ENCODE assay signal across 9 mouse cellular contexts in genomic region chr16:90458899-90459610, GRCm38 (mm10).
DNase-seq lines count a peak whose midpoint lies in the region; ATAC-seq lines count a peak whose summit lies in the region.
"Had no signal": no experiment of that assay in that cellular context is flagged by ENCODE, and none has a peak within 500 bp of the region (broad histone marks: within the 10 kb centered on the region; RNA-seq: fewer than 3 reads in every experiment).

No protein-coding gene starts in this region.

- H3K4me3 ChIP-seq in midbrain, embryonic 10.5 days, result no peak overlapping the region
- no peak overlapping the region for H3K4me3 ChIP-seq in midbrain, embryonic 15.5 days
- no peak overlapping the region for H3K4me3 ChIP-seq in heart, embryonic 13.5 days
- H3K4me3 ChIP-seq in limb, embryonic 13.5 days, result no peak overlapping the region
- H3K4me3 ChIP-seq in stomach, embryonic 15.5 days (replicated peaks), result no peak overlapping the region

- peaks cover 50% of the 10 kb centered on the region for H3K4me1 ChIP-seq in midbrain, embryonic 10.5 days
- peaks cover 5% of the 10 kb centered on the region for H3K4me1 ChIP-seq in midbrain, embryonic 15.5 days
- peaks cover 65% of the 10 kb centered on the region for H3K4me1 ChIP-seq in heart, embryonic 13.5 days
- peaks cover 72% of the 10 kb centered on the region for H3K4me1 ChIP-seq in limb, embryonic 13.5 days
- H3K4me1 ChIP-seq in stomach, embryonic 15.5 days, result peaks cover 15% of the 10 kb centered on the region

- 47% methylated on average over 11 of the region's 11 CpGs for WGBS in midbrain, embryonic 10.5 days
- WGBS in midbrain, embryonic 15.5 days, result 23% methylated on average over 11 of the region's 11 CpGs
- 36% methylated on average over 11 of the region's 11 CpGs for WGBS in heart, embryonic 13.5 days
- 37% methylated on average over 11 of the region's 11 CpGs for WGBS in limb, embryonic 13.5 days
- 37% methylated on average over 11 of the region's 11 CpGs for WGBS in stomach, embryonic 15.5 days

- no peaks in the 10 kb centered on the region for H3K27me3 ChIP-seq in midbrain, embryonic 10.5 days (ENCODE audit: low read depth, poor library complexity, severe bottlenecking)
- no peaks in the 10 kb centered on the region for H3K27me3 ChIP-seq in midbrain, embryonic 15.5 days (replicated peaks)
- no peaks in the 10 kb centered on the region for H3K27me3 ChIP-seq in heart, embryonic 13.5 days (replicated peaks)
- no peaks in the 10 kb centered on the region for H3K27me3 ChIP-seq in limb, embryonic 13.5 days
- no peaks in the 10 kb centered on the region for H3K27me3 ChIP-seq in stomach, embryonic 15.5 days (replicated peaks)

- peak overlapping the region; percentile 55; the same call in 1 of the 2 replicates for H3K27ac ChIP-seq in midbrain, embryonic 10.5 days (replicated peaks)
- H3K27ac ChIP-seq in midbrain, embryonic 15.5 days, result no peak overlapping the region
- H3K27ac ChIP-seq in heart, embryonic 13.5 days (replicated peaks), result peak overlapping the region; percentile 67
- peak overlapping the region; percentile 72 for H3K27ac ChIP-seq in limb, embryonic 13.5 days
- H3K27ac ChIP-seq in stomach, embryonic 15.5 days, result peak overlapping the region; percentile 51; the same call in 1 of the 2 replicates
- H3K27ac ChIP-seq: macrophage had no signal

- no peak overlapping the region for H3K4me2 ChIP-seq in midbrain, embryonic 15.5 days
- H3K4me2 ChIP-seq in heart, embryonic 13.5 days, result no peak overlapping the region
- H3K4me2 ChIP-seq in limb, embryonic 13.5 days (replicated peaks), result no peak overlapping the region
- H3K4me2 ChIP-seq in stomach, embryonic 15.5 days, result no peak overlapping the region

- H3K36me3 ChIP-seq in midbrain, embryonic 10.5 days, result peaks cover 65% of the 10 kb centered on the region
- H3K36me3 ChIP-seq in midbrain, embryonic 15.5 days (replicated peaks), result no peaks in the 10 kb centered on the region; the same call in 1 of the 2 replicates
- H3K36me3 ChIP-seq in heart, embryonic 13.5 days, result peaks cover 51% of the 10 kb centered on the region
- H3K36me3 ChIP-seq in limb, embryonic 13.5 days, result peaks cover 52% of the 10 kb centered on the region
- peaks cover 7% of the 10 kb centered on the region for H3K36me3 ChIP-seq in stomach, embryonic 15.5 days

- H3K9me3 ChIP-seq in midbrain, embryonic 10.5 days (replicated peaks), result no peaks in the 10 kb centered on the region
- no peaks in the 10 kb centered on the region for H3K9me3 ChIP-seq in midbrain, embryonic 15.5 days
- no peaks in the 10 kb centered on the region for H3K9me3 ChIP-seq in heart, embryonic 13.5 days
- no peaks in the 10 kb centered on the region for H3K9me3 ChIP-seq in limb, embryonic 13.5 days
- no peaks in the 10 kb centered on the region for H3K9me3 ChIP-seq in stomach, embryonic 15.5 days

- no peak overlapping the region for H3K9ac ChIP-seq in midbrain, embryonic 15.5 days
- no peak overlapping the region for H3K9ac ChIP-seq in heart, embryonic 13.5 days
- H3K9ac ChIP-seq in limb, embryonic 13.5 days, result no peak overlapping the region
- no peak overlapping the region for H3K9ac ChIP-seq in stomach, embryonic 15.5 days

- ATAC-seq in midbrain, embryonic 15.5 days (replicated peaks), result no peak
- ATAC-seq in heart, embryonic 13.5 days (ENCODE audit: extremely low read depth, insufficient number of reproducible peaks, low FRiP score, low TSS enrichment), result no peak
- peak; percentile 34 for ATAC-seq in limb, embryonic 13.5 days (ENCODE audit: low FRiP score, low read depth)
- ATAC-seq in stomach, embryonic 15.5 days (ENCODE audit: insufficient read depth, low FRiP score, low read depth), result 0 out of 2 replicates have a peak, but pooled peaks have one; percentile 40

- peak; percentile 49 for DNase-seq in midbrain, embryonic 10.5 days (ENCODE audit: low spot score)
- no peak for DNase-seq in urinary bladder, adult 18-20 months (ENCODE audit: low spot score in 2 of 2)
- no peak for DNase-seq in cerebellum, postnatal 4 days (ENCODE audit: low spot score in 2 of 2)
- DNase-seq in B cell, adult 2 months, result no peak

Comparison
In these comparisons a context has a peak if more than half of its experiments do, and no peak if none do; other contexts are left out.
1. ATAC-seq: peak in limb, embryonic 13.5 days (single experiment) and stomach, embryonic 15.5 days (single experiment); none in midbrain, embryonic 15.5 days (single experiment) and heart, embryonic 13.5 days (single experiment).